Mouse (Mus musculus) E14TG2a.4 (cell line): ENCODE measurements around the gene Aebp2.
A peak's percentile ranks its signal among the peaks of the same experiment; 100 is the strongest.

Source experiments
- H3K27me3 ChIP-seq: 2 replicates; pipeline ENCODE4 v1.6.1; 2014; ENCODE audit warnings: low read length, control low read depth; ENCODE audit not compliant: insufficient read depth
- H3K36me3 ChIP-seq: 2 replicates; pipeline ENCODE4 v1.6.1; 2014; ENCODE audit warnings: low read length, control low read depth; ENCODE audit not compliant: insufficient read depth
- H3K4me1 ChIP-seq: replicated peaks from 2 replicates; pipeline ENCODE4 v1.6.1; 2014; ENCODE audit warnings: low read depth, low read length, control low read depth
- H3K4me3 ChIP-seq: replicated peaks from 2 replicates; pipeline ENCODE4 v1.5.1; 2014; ENCODE audit warnings: mild to moderate bottlenecking, low read length
- H3K9me3 ChIP-seq: 2 replicates; pipeline ENCODE4 v1.6.1; 2014; ENCODE audit warnings: low read length, control low read depth
- CTCF ChIP-seq: conservative IDR thresholded peaks from 2 replicates; pipeline ENCODE4 v1.5.1; 2014; ENCODE audit warnings: low read length
- NANOG ChIP-seq: IDR thresholded peaks from 2 replicates; pipeline ENCODE4 v1.6.1; 2014; ENCODE audit warnings: borderline replicate concordance, low read length, mixed read lengths
- POU5F1 ChIP-seq: IDR thresholded peaks from 2 replicates; pipeline ENCODE4 v1.6.1; 2014; ENCODE audit warnings: low read length, borderline replicate concordance

Aebp2 gene

GRCm38 (mm10) chr6:140630306-140630705 lies 7.8 kb downstream of the Aebp2 start:
- H3K27me3 ChIP-seq: no peaks in the 10 kb centered on the region
- H3K36me3 ChIP-seq: peaks cover 74% of the 10 kb centered on the region
- peaks cover 74% of the 10 kb centered on the region for H3K4me1 ChIP-seq
- no peaks in the 10 kb centered on the region for H3K9me3 ChIP-seq
- TF ChIP-seq CTCF (no peak), NANOG (no peak), POU5F1 (no peak)
- H3K4me3 ChIP-seq: no peak overlapping the region

GRCm38 (mm10) chr6:140633616-140634015 lies 11.2 kb downstream of the Aebp2 start:
- Histone ChIP-seq H3K4me3 (no peak overlapping the region), H3K9me3 (no peaks in the 10 kb centered on the region), H3K27me3 (no peaks in the 10 kb centered on the region), H3K4me1 (peaks cover 60% of the 10 kb centered on the region), H3K36me3 (peaks cover 83% of the 10 kb centered on the region)
- TF ChIP-seq NANOG (no peak), POU5F1 (no peak), CTCF (no peak)

DNA sequence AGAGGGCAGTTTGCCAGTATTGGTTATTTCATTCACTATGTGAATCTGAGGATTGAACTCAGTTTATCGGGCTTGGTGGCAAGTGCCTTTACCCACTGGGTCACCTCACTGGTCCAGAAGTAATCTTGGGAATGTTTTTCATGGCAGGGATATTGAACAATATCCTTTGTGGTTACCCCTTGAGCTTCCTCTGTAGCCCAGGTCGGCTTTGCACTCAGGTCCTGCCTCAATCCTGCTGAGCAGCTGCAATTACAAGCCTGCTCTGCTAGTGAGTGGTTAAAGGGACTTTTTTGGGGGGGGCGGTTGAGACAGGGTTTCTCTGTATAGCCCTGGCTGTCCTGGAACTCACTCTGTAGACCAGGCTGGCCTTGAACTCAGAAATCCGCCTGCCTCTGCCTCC lies 13.8 kb downstream of the Aebp2 start:
- Histone ChIP-seq H3K27me3 (no peaks in the 10 kb centered on the region), H3K9me3 (no peaks in the 10 kb centered on the region), H3K36me3 (peaks cover 89% of the 10 kb centered on the region)

DNA sequence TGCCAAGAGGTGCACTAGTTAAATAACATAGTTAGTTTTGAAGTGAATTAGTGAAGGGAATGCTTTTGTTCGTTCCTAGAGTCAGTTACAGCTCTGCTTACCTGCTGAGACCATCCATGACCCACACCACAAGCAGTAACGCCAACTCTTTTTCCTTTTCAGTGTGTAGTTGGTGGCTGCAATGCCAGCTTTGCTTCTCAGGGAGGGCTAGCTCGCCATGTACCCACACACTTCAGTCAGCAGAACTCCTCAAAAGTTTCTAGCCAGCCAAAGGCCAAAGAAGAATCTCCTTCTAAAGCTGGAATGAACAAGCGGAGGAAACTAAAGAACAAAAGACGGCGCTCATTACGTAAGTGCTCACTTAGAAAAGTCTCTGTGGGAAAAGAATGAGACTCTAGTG lies 19.5 kb downstream of the Aebp2 start:
- H3K9me3 ChIP-seq: no peaks in the 10 kb centered on the region
- H3K4me1 ChIP-seq: peaks cover 34% of the 10 kb centered on the region
- no peak for TF ChIP-seq POU5F1
- no peak for TF ChIP-seq NANOG
- no peak for TF ChIP-seq CTCF
- H3K4me3 ChIP-seq: no peak overlapping the region
- H3K36me3 ChIP-seq: peaks cover 93% of the 10 kb centered on the region
- H3K27me3 ChIP-seq: no peaks in the 10 kb centered on the region

More for the DNA sequence above, 13.8 kb downstream of the Aebp2 start:
- H3K4me1 ChIP-seq: peaks cover 49% of the 10 kb centered on the region
- no peak overlapping the region for H3K4me3 ChIP-seq
- TF ChIP-seq NANOG: no peak
- no peak for TF ChIP-seq CTCF
- no peak for TF ChIP-seq POU5F1

DNA sequence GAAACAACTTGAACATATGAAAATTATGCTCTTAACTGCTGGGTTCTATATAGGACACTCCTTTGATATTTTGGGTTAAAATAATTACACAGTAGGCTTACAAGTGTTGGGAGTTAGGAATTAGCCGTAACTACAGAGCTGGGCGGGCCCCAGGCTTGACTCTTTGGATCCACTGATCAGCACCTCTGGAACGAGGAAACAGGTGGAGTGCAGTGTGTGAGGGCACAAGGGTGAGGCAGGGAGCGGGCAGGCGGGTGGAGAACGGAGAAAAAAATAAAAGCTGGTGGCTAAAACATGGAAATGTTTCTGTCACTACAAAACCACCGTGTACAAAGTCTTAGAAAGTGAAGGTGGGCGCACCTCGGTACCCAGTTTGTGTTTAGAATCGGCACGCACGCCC lies 20.2 kb downstream of the Aebp2 start:
- H3K36me3 ChIP-seq: peaks cover 93% of the 10 kb centered on the region
- no peaks in the 10 kb centered on the region for H3K27me3 ChIP-seq
- H3K4me1 ChIP-seq: peaks cover 33% of the 10 kb centered on the region
- TF ChIP-seq NANOG: no peak
- TF ChIP-seq POU5F1: no peak
- TF ChIP-seq CTCF: no peak
- H3K4me3 ChIP-seq: 0 out of 2 replicates have a peak overlapping the region, but pooled peaks have one; percentile 7
- H3K9me3 ChIP-seq: no peaks in the 10 kb centered on the region

GRCm38 (mm10) chr6:140645931-140646330 lies 23.5 kb downstream of the Aebp2 start:
- TF ChIP-seq POU5F1: no peak
- Histone ChIP-seq H3K4me1 (peaks cover 22% of the 10 kb centered on the region), H3K9me3 (no peaks in the 10 kb centered on the region), H3K4me3 (no peak overlapping the region), H3K27me3 (no peaks in the 10 kb centered on the region), H3K36me3 (peaks cover 92% of the 10 kb centered on the region)

DNA sequence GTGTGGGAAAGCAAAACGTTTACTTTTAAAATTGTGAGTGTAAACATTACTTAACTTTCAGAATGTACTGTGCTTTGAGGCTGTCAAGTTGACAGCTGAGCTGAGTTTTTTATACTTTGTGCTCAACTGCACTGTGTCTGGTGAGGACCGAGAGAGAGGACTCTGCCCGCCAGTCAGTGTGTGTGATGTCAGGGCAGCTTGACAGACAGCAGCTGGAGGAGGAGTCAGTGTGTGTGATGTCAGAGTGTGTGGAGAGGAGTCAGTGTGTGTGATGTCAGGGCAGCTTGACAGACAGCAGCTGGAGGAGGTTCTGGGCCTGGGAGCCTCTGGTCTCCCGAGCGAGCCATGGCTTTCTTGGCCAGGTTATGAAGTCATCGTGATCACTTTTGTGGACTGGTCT lies 24.4 kb downstream of the Aebp2 start:
- no peaks in the 10 kb centered on the region for H3K9me3 ChIP-seq
- no peak overlapping the region for H3K4me3 ChIP-seq
- H3K4me1 ChIP-seq: peaks cover 13% of the 10 kb centered on the region
- H3K27me3 ChIP-seq: no peaks in the 10 kb centered on the region
- peaks cover 88% of the 10 kb centered on the region for H3K36me3 ChIP-seq
- TF ChIP-seq POU5F1 (no peak), CTCF (no peak), NANOG (no peak)

GRCm38 (mm10) chr6:140649812-140650211 lies 27.3 kb downstream of the Aebp2 start:
- Histone ChIP-seq H3K36me3 (peaks cover 85% of the 10 kb centered on the region), H3K4me1 (peaks cover 1% of the 10 kb centered on the region), H3K27me3 (no peaks in the 10 kb centered on the region), H3K4me3 (no peak overlapping the region), H3K9me3 (no peaks in the 10 kb centered on the region)
- TF ChIP-seq NANOG (no peak), POU5F1 (no peak), CTCF (no peak)

DNA sequence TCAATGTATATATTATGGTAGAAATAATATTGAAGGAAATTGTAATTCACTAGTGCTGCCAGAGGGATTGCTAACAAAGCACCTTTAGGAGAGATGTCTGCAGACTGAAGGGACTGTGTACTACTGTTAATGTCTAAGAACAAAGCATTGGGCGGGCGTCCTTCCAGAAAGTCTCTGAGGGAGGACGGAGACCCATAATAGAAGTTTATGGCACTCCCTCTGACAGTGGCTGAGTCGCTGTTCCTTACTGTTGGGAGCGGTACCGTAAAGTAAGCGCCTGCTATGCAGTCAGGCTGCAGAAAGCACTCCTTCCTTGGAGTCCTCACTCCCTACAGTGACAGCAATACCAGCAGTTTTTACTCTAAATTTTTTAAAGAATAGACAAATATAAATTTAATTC lies 29.5 kb downstream of the Aebp2 start:
- Histone ChIP-seq H3K27me3 (no peaks in the 10 kb centered on the region), H3K9me3 (no peaks in the 10 kb centered on the region), H3K36me3 (peaks cover 88% of the 10 kb centered on the region), H3K4me1 (peaks cover 5% of the 10 kb centered on the region), H3K4me3 (no peak overlapping the region)
- TF ChIP-seq POU5F1: no peak
- no peak for TF ChIP-seq CTCF
- TF ChIP-seq NANOG: no peak
